Mouse (Mus musculus) liver, embryonic 14.5 days (tissue): ENCODE results near the gene Zfp108. TPM values are rescaled to one million over a fixed set of nuclear protein-coding genes. Genes with fewer than 3 reads are reported as not detected.

Source experiments
- ATAC-seq: fragments of 200-750 bp; cut with Nextera tagmentation; 2 replicates; pipeline ENCODE4 v1.8.0; 2017; ENCODE audit warnings: moderate number of reproducible peaks, mild to moderate bottlenecking, moderate library complexity; ENCODE audit not compliant: insufficient read depth
- DNase-seq, 3 experiments: peaks; one replicate each; pipeline ENCODE4 v3.0.0-alpha.2; 2012 to 2013; ENCODE audit warnings: low read depth in 3 of 3, low spot score in 3 of 3
- H3K27ac ChIP-seq: fragments of 300-500 bp; sonication (generic); 2 replicates; pipeline ENCODE4 v1.5.1; 2014; ENCODE audit warnings: moderate library complexity, mild to moderate bottlenecking, control low read depth, inconsistent platforms
- H3K27me3 ChIP-seq: fragments of 300-500 bp; sonication (generic); 2 replicates; pipeline ENCODE4 v1.6.1; 2014; ENCODE audit warnings: mild to moderate bottlenecking, low read length, moderate library complexity; ENCODE audit not compliant: control insufficient read depth, insufficient read depth
- H3K36me3 ChIP-seq: fragments of 300-500 bp; sonication (generic); replicated peaks from 2 replicates; pipeline ENCODE4 v1.6.1; 2014; ENCODE audit warnings: low read depth; ENCODE audit not compliant: control insufficient read depth, insufficient read depth
- H3K4me1 ChIP-seq, 2 experiments: fragments of 200-500 bp in 1 of 2; fragments of 300-500 bp in 1 of 2; sonication (generic) in 1 of 2; replicated peaks; 2 replicates each; pipeline ENCODE4 v1.6.1; 2012 to 2014; ENCODE audit warnings: antibody characterized with exemption in 1 of 2, inconsistent platforms in 1 of 2, low read length in 1 of 2; ENCODE audit not compliant: control insufficient read depth in 2 of 2, insufficient read depth in 2 of 2
- H3K4me2 ChIP-seq: fragments of 300-500 bp; sonication (generic); 2 replicates; pipeline ENCODE4 v1.6.1; 2014; ENCODE audit warnings: low read depth, mild to moderate bottlenecking, control low read depth, moderate library complexity
- H3K4me3 ChIP-seq, 2 experiments: fragments of 200-500 bp in 1 of 2; fragments of 300-500 bp in 1 of 2; sonication (generic) in 1 of 2; 2 replicates each; pipeline ENCODE4 v1.5.1; 2012 to 2014; ENCODE audit warnings: low read depth in 2 of 2, low read length in 2 of 2, mild to moderate bottlenecking in 2 of 2, control low read depth in 1 of 2, inconsistent platforms in 1 of 2, moderate library complexity in 1 of 2; ENCODE audit not compliant: insufficient read depth in 1 of 2
- H3K9ac ChIP-seq: fragments of 300-500 bp; sonication (generic); replicated peaks from 2 replicates; pipeline ENCODE4 v1.6.1; 2014; ENCODE audit warnings: mild to moderate bottlenecking, control low read depth, moderate library complexity
- H3K9me3 ChIP-seq: fragments of 300-500 bp; sonication (generic); 2 replicates; pipeline ENCODE4 v1.6.1; 2016; ENCODE audit warnings: low read length, mixed read lengths; ENCODE audit not compliant: control insufficient read depth
- CTCF ChIP-seq: IDR thresholded peaks from 2 replicates; pipeline ENCODE4 v1.5.1; 2016; ENCODE audit warnings: antibody characterized with exemption, low read depth, control low read depth
- EP300 ChIP-seq: IDR thresholded peaks from 2 replicates; pipeline ENCODE4 v1.6.1; 2016; ENCODE audit warnings: antibody characterized with exemption, low read depth
- WGBS: fragments of 180-500 bp; shearing (Covaris S2); extraction: QIAGEN DNeasy Blood & Tissue Kit; methylation state at CpG from one replicate; pipeline ENCODE4 v1.1.7; 2014; ENCODE audit not compliant: insufficient replicate concordance; 5-methylcytosine and 5-hydroxymethylcytosine counted together
- polyA plus RNA-seq, 2 experiments: library from polyadenylated mRNA; depleted of rRNA in 1 of 2; stranded (reverse) in 1 of 2; unstranded in 1 of 2; fragments of >200 nt; fragmentation: Nextera tagmentation in 1 of 2; extraction: Ambion mirVana in 1 of 2; gene quantifications; 2 replicates each; pipeline versions ENCODE4 v1.2.1 to v1.2.3; 2012 to 2014

The Zfp108 gene
- polyA plus RNA-seq, 2 experiments: 0.09 to 0.26 TPM

DNA sequence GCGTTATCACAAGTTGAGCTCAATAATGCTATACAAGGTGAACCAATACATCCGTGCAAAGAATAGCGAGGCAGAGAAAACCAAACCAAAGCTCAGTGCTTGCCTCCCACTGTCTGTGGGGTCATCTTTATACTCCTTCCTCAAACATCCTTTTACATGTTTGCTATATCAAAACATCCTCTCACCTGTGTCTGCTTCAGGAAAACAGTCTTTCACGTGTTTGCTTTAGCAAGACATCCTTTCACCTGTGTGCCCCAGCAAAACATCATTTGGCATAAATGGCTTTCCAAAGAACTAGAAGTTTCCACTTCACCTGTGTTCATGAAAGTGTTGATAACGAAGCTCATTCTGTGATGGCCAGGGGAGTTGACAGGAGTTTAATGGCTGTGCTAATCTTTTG lies 43.3 kb upstream of the Zfp108 start, which contains the start of gene Zfp111:
Gene Zfp111 (minus strand): TSS at position 101 of the 400 bp plus-strand sequence.
- no peak for DNase-seq
- Histone ChIP-seq H3K4me1 (peaks cover 0 to 5% of the 10 kb centered on the region in 2 experiments; a peak in 2 of 4 replicates), H3K36me3 (no peaks in the 10 kb centered on the region), H3K4me3 (no peak within 1 kb of the TSS), H3K9ac (no peak within 1 kb of the TSS), H3K27ac (no peak within 1 kb of the TSS), H3K9me3 (no peaks in the 10 kb centered on the region), H3K27me3 (no peaks in the 10 kb centered on the region), H3K4me2 (no peak within 1 kb of the TSS)
- TF ChIP-seq CTCF (no peak), EP300 (no peak)
- 59% methylated on average over 5 of the region's 5 CpGs for WGBS
- no peak for ATAC-seq

DNA sequence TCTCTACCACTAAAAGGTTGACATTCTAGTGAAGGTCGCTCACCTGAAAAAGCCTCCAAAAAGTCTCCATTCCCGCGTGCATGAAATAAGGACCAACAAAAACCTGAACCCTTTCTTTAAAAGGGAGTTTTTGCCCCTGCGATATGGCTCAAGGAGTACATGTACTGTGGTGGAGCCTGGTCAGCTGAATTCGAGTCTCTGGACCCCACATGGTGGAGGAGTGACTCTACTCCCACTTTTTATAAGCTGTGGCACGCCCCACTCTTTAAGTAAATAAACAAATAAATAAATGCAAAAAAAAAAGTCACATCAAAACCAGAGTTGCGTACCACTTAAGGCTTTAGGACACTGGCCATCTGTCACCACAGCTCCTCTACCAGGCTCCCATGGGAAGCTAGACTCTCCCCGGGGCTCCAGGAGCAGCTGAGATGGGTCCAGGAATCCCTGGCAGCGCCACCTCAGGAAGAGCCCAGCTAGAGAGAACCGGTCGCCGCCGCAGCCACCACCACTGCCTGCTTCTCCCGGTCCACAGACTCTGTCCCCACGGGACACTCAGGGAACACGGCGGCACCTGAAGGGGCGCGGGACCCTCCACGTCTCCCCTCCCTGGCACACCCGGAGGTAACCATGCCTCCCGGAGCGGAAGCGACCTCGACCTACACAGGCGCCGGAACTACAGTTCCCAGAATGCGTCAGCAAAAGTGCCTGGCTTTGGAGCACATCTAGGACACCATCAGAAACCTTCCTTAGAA lies 17.4 kb upstream of the Zfp108 start, which contains the start of gene Zfp109:
Gene Zfp109 (minus strand): TSS at position 521 of the 752 bp plus-strand sequence.
- Histone ChIP-seq H3K4me1 (peaks cover 0 to 3% of the 10 kb centered on the region in 2 experiments; a peak in 1 of 4 replicates), H3K4me2 (peak within 1 kb of the TSS; percentile 71), H3K27ac (no peak within 1 kb of the TSS), H3K9me3 (no peaks in the 10 kb centered on the region), H3K36me3 (no peaks in the 10 kb centered on the region), H3K4me3 (peak within 1 kb of the TSS; percentile 68 to 89), H3K27me3 (no peaks in the 10 kb centered on the region), H3K9ac (peak within 1 kb of the TSS; percentile 73)
- ATAC-seq: peak; percentile 66
- DNase-seq: peak; percentile 20 to 38 (median 24)
- TF ChIP-seq CTCF: no peak
- no peak for TF ChIP-seq EP300
- 5% methylated on average over 28 of the region's 28 CpGs for WGBS

DNA sequence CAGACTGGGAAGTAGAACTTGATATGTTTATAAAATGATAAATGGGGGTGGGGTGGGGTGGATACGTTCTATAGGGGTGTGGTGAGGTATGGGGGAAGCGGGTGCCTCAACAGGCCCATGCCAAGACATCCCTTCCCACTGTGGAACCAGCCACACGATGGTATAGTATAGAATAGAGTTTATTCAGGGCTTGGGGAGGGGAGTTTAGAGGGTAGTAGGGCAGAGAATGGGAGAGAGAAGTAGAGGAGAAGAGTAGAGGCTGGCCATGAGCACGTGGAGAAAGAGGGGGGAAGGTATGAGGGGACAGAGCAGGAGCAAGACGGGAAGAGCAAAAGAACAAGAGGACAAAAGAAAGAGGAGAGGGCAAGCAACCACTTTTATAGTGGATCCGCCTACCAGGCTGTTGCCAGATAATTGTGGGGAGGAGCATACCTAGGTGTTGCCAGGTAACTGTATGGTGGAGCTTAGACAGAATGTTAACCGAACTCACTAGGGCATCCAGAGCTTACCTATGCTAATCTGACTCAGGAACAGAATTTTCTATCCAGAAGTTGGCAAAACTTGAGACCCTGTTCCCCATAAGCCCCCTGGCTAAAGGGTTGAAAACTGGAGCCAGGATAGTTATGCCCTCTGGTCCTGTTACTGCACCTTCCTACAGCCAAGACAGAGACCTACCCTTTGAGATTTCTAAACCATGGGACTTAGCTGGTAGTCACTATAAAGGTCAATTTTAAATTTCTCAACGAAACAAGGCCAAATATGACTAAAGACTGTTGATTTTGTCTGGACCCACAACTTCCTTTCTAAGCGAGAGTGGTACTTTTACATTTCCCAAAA lies 597 bp upstream of the Zfp108 start:
- WGBS: 49% methylated on average over 9 of the region's 9 CpGs
- Histone ChIP-seq H3K4me2 (peak overlapping the region; percentile 52), H3K4me3 (peak overlapping the region in 1 of 2 experiments; percentile 37; a peak in 2 of 4 replicates), H3K9ac (no peak overlapping the region), H3K36me3 (no peaks in the 10 kb centered on the region), H3K4me1 (0 out of 4 replicates have a peak, but pooled peaks cover 0 to 4% of the 10 kb centered on the region in 2 experiments), H3K27ac (no peak overlapping the region), H3K27me3 (no peaks in the 10 kb centered on the region), H3K9me3 (no peaks in the 10 kb centered on the region)
- ATAC-seq: no peak
- TF ChIP-seq EP300: no peak
- no peak for TF ChIP-seq CTCF
- no peak for DNase-seq

DNA sequence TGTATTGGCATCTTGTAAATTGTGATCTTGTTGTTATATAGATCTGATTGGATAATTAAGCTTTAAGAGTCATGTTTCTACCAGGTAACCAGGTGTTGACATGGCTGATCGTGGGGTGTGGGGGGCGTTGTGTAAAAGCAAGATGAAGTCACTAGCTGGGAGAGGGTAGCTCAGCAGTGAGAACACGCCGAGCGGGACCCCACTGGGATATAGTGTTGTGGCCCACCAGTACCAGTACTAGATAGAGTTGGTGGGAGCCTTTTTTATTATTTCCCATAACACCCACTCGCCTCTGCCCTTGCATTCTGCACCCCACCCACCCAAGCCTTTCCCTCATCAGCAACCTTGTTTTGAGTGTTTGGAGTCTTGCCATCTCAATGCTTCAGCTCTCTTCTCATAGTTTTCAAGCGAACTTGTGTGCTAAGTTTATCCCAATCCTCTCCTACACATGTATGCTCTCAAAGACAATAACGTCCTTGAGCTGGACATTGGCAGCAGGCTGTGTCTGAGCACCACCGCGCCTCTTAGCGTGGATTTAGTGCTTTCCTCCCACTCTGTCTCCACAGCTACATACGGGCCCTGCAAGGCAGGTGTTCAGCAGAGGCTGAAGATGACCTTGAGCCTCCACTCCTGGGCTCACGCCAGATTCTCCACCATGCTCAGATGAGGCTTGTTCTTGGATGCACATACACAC lies 4.9 kb downstream of the Zfp108 start:
- Histone ChIP-seq H3K4me2 (no peak overlapping the region), H3K4me1 (no peaks in the 10 kb centered on the region), H3K36me3 (no peaks in the 10 kb centered on the region), H3K27ac (no peak overlapping the region), H3K4me3 (no peak overlapping the region), H3K9ac (no peak overlapping the region), H3K9me3 (no peaks in the 10 kb centered on the region), H3K27me3 (no peaks in the 10 kb centered on the region)
- WGBS: 70% methylated on average over 13 of the region's 13 CpGs
- TF ChIP-seq EP300 (no peak), CTCF (no peak)
- ATAC-seq: no peak
- no peak for DNase-seq
